Mouse (Mus musculus) B cell, adult 2 months (primary cell): ENCODE measurements around the gene Prox2.

Experiments used
- DNase-seq, 2 experiments: peaks; one replicate each; pipeline ENCODE4 v3.0.0; 2022

Gene Prox2

DNA sequence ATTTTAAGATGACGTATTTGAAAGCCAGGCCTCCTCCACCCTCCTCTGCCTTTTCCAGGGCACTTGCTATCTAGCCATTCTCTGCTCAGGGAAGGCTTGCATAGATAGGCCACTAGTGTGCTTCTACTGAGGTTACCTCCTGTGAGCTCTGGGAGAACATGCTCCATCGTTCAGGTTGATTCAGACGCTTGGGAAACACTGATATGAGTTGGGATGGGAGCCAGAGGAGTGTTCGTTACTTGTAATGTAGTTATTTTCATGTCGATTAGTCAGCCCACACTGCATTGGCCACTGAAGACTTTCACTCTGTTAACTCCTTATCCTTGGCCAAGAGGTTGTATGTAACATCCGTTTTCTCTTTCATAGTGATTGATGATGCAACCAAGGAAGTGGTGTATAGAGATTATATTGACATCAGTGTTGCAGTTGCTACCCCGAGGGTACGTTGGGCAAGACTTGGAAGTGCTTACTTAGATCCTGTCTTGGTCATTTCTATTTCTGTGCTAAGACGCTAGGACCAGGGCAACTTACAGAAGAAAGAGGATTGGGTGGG, 18.9 kb upstream of the Prox2 start:
- no peak for DNase-seq

DNA sequence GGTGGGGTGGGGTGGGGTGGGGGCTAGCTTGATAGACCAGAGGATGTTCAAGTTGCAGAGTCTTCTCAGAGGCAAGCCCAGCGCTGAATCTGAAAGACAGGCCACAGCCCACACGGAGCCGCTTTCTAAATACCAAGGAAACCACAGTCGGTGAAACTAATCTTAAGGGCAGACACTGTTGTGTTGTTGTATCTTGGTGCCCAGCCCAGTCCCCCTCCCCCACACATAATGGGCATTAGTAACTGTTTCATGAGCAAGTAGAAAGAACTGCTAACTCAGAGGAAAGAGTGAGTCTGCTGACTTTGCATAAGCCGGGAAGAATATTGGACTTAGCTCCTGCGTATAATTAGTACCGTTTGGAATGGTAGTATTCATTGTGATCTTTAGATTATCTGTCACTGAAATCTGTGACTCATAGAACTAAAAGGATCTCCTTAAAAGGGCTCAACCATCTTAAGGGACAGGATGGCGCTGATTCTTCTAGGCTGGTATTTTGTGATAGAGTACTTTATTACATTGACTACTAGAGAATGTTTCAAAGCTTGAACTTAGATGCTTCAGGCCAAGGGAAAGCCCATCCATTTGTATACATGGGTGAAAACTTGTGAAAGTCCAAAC, 16.5 kb upstream of the Prox2 start:
- DNase-seq: no peak

GRCm38 (mm10) chr12:85124751-85125150, 14.2 kb upstream of the Prox2 start:
- no peak for DNase-seq

GRCm38 (mm10) chr12:85123645-85124044, 13.1 kb upstream of the Prox2 start:
- peak in 1 of 2 experiments; percentile 14 for DNase-seq

- DNase-seq: peak; percentile 18 to 24
Measured at GRCm38 (mm10) chr12:85123108-85123530, 12.6 kb upstream of the Prox2 start.

GRCm38 (mm10) chr12:85121806-85122459, 11.4 kb upstream of the Prox2 start:
- no peak for DNase-seq

- no peak for DNase-seq
Measured at GRCm38 (mm10) chr12:85115678-85116077, 5.1 kb upstream of the Prox2 start.

DNA sequence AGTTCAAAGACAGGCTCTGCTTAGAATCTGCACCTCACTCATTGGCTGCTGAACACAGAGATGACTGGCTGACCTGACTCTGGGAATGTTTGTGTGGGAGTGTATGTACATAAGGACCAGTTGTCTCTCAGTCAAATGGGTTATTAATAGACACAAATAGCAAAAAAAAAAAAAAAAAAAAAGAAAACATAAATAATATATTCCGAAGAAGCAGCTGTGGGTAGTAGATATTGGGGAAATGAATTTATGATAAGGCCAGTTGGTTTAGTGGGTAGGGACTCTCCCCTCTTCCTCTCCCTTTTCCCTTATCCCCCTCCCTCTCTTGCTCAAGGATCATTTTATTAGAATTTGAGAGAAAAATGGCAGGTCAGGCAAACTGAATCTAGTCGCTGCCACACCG, 3.4 kb upstream of the Prox2 start:
- no peak for DNase-seq

GRCm38 (mm10) chr12:85113337-85113736, 2.8 kb upstream of the Prox2 start:
- DNase-seq: no peak

DNA sequence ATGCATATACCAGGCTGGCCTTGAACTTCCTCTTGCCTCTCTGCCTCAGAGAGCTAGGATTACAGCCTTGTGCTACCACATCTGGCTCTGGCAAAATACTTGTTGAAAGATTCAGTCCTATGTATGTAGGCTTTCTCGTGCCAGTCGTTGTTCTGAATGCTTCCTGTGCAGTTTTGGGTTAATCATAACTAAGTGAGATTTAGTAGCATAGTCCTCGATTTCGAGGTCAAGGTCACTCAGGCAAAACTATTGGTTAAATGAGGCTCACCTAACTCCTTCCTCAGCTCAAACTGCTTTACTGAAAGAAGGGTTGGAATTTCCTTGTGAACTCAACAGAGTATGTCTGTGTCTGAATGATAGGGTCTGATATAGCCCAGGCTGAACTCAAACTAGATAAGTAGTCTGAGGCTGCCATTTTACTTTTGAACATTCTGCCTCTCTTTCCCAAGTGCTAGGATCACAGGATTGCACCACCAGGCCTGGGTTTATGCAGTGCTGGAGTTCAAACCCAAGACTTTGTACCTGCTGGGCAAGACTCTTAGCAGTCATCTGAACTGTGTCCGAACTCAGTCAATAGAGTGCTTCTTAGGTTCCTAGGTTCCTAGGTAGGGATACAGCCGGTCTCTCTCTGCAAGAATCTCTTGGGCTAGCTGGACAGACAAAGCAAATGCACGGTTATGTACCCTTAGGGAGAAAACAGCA, 2.1 kb upstream of the Prox2 start:
- no peak for DNase-seq

GRCm38 (mm10) chr12:85110011-85110697, 405 bp downstream of the Prox2 start:
- no peak for DNase-seq

DNA sequence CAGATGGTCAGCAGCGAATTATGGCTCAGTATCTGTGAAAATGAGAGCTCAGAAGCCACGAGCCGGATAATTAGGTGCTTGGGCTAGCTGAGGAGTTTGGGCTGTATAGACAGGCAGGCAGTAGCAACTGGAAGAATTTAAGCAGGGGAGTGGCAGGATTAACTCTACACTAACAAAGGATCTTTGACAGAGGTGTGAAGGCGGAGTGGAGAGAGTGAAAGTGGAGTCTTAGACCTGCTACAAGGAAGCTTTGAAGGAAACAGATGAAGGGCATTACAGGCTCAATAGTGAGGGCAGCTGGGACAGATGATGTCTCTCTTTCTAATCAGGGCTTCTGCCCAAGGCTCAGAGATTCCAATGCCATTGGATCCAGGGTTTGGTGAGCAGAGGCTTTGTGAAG, 1.1 kb downstream of the Prox2 start:
- DNase-seq: no peak

DNA sequence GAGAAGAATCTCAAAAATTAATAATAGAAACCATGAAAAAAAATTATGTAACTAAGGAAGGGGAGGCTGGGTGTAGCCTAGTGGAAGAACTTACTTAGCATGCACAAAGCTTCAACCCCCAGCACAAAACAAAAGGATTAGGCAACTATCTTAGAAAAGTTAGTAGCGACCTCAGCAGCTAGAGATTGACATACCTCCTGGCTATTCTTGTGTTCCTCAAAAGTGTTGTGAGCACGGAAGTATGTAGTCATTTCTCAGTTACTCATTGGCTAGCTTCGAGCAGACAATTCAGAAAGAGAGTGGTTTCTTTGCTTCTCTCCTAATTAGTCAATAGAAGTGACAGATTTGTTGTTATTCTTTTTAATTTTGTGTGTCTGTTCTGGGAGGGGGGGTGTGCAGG, 1.9 kb downstream of the Prox2 start:
- no peak for DNase-seq

DNA sequence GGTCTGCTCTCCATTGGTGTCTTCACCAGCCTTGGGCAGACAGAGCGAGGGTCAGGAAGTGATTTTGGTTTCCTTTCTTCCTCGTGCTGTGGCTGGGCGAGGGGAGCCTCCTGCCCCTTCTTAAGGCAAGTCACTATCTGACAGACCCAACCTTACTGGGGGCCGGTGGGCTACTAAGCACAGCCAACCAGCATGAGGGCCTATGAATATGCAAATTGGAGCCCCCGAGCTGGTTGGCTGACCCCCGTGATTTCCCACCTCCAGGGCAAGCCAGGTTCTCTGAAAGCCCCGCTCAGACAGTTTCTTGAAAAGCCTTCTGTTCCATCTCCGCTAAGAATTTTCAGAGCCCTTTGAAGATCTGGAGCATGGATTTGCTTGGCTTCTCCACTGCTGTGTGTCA, 4.3 kb downstream of the Prox2 start:
- DNase-seq: no peak

DNA sequence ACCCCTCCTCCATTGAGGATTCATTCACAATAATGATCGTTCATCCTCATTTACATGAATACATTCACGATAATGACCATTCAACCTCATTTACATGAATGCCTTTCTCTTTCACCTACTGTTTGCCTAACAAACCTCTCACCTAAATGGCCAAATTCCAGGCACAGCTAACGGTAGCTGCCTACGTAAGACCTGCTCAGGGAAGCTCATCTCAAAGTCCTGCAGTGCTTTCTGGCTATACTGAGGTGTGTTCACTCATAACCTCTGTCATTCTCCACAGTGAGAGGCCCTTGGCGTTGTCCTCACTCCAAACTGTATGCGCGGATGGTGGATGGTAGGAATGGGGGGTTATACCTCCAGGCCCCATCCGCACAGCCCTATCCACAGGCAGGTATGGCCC, 5.8 kb downstream of the Prox2 start:
- no peak for DNase-seq

DNA sequence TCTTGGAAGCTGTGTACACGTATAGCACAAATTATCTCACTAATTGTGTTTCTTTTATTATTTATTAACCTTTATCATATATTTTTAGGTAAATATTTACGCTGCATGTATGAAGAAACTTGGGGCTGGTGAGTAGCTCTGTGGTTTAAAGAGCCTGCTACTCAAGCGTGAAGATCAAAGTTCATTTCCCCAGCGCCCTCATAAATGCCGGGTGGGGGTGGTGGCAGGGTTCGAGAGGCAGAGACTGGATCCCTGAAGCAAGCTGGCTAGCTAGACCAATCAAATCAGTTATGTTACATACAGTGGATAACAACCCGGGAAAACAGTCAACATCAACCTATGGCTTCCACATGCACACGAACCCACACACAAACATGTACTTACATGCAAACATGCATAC, 7.5 kb downstream of the Prox2 start:
- DNase-seq: no peak

DNA sequence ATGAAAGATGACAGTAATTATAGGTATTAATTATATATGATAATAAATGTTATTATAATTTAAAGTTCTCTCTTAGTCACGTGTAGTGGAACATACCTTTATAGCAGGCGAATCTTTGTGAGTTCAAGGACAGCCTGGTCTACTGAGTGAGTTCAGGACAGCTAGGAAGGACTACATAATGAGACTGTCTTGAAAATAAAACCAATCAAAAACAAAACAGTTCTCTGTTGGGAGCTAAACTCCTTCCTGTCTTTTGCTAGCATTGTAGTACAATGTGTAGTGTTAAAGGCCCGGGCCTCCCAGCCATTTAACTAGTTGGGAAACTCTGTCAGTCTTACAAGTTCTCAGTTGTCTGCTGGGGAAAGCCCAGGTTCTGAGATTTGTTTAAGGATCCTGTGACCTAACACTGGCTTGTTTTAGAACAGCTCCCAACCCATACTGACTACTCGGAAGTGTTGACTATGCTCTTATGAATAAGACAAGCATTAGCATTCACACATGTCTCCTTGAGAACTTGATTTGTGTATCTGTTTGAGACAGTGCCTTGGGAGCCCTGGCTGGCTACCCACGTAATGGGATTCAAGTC, 8.9 kb downstream of the Prox2 start:
- no peak for DNase-seq

- DNase-seq: no peak
Measured at GRCm38 (mm10) chr12:85101001-85101400, 9.6 kb downstream of the Prox2 start.

DNA sequence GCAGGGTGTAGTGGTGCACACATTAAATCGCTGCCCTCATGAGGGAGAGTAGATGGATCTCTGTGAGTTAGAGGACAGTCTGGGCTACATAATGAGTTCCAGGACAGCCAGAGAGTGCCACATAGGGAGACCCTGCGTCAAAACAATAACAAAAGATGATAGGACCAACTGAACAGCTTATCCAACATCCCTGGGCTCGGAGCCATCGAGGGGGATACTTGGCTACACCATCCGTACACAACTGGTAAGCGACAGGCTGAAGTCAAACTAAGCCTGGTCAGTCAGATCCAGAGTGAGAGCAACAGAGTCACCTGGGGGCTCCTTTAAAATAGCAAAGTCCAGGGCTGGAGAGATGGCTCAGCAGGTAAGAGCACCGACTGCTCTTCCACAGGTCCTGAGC, 14.7 kb downstream of the Prox2 start:
- no peak for DNase-seq

DNA sequence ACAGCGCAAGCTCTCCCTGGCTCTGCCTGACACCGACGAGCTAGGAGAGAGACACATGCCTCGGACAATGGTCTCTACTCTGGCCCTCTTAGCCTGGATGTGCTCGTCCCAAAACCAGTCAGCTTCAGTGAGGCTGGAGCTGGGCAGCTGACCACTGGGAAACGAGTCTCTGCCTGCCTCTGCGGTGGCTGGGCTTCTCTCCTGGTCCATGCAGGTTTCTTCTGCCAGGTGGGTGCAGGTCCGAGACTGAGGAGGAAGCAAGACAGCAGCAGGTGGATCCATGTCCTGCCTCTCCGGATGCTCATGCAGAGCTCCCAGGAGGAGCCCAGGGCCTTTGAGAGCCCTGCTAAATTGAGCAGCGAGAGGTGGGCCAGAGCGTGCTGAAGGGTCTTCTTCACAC, 15.4 kb downstream of the Prox2 start:
- DNase-seq: no peak

DNA sequence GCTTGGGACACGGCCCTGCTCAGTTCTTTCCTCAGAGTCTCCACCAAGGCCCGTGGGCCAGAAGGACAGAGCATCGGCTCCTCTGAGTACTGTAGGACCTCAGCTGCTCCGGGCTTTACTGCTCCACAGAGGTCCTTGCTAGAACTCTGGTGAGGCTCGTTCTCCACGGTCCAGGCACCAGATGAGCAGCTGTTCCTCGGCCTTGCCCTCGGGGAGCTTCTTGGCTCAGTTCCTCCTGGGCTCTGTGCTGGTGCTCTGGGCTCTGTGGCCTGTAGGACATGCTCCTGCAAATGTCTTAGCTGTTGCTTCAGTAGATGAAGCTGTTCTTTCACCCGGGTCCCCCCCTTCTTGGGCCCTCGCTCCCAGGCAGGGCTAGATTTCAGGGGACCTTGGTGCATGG, 15.9 kb downstream of the Prox2 start:
- DNase-seq: no peak

DNA sequence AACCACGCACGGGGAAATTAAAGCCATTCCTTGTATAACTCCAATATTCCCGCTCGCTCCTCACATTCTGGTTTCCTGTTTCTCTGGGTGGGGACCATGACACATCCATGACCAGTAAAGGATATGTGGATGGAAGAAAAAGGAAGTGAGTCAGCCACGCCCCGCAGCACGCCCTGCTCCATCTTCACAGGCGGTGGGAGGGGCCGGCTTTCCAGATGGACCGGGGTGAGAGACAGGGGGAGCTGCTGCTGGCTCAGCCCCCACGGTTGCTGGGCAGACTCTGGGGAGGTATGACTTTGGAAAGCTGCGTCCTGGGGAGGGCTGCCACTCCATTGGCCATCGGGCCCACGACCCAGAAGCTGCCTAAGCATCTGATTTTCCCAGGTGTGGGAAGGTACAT, 16.5 kb downstream of the Prox2 start:
- DNase-seq: no peak

- DNase-seq: peak; percentile 82 to 83
Measured at GRCm38 (mm10) chr12:85092214-85092613, 18.3 kb downstream of the Prox2 start.
